Mouse (Mus musculus): ENCODE results near the gene Jazf1. TPM values are rescaled to one million over a fixed set of nuclear protein-coding genes. Genes with fewer than 3 reads are reported as not detected.

Jazf1 gene
- polyA plus RNA-seq, 1 experiment from 2014 or later: 6.1 TPM

GRCm38 (mm10) chr6:52937916-52938315 is 130.5 kb downstream of the Jazf1 start:
- peaks cover 10% of the 10 kb centered on the region for H3K4me1 ChIP-seq (replicated peaks)
- H3K4me3 ChIP-seq: no peak overlapping the region
- no peaks in the 10 kb centered on the region for H3K36me3 ChIP-seq
- DNase-seq (ENCODE audit: low spot score): no peak
- WGBS: 61% methylated on average over 3 of the region's 3 CpGs
- H3K27me3 ChIP-seq (ENCODE audit: insufficient read depth, poor library complexity, severe bottlenecking): no peaks in the 10 kb centered on the region
- H3K27ac ChIP-seq: no peak overlapping the region
- no peaks in the 10 kb centered on the region for H3K9me3 ChIP-seq

DNA sequence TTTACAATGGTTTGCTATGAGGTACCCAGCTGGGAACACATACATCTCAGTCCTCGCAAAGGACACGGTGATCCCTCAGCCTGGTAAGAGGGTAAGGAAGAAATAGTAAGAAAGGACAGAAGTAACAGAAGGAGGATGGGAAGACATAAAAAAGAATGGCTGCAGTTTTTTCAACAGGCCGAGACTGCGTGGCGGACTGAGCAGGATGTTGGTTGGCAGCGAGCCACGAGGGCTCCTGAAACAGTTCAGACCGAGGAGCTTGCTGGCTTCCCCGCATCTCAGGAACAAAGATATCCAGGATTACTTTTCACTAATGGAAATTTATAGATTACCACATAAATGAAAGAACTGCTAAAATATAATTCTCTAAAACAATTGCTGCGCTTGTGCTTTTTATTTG is 131.4 kb downstream of the Jazf1 start:
- H3K9me3 ChIP-seq: no peaks in the 10 kb centered on the region
- H3K4me3 ChIP-seq: no peak overlapping the region
- H3K27me3 ChIP-seq (ENCODE audit: insufficient read depth, poor library complexity, severe bottlenecking): no peaks in the 10 kb centered on the region
- H3K4me1 ChIP-seq (replicated peaks): peaks cover 15% of the 10 kb centered on the region
- H3K27ac ChIP-seq: no peak overlapping the region
- 90% methylated on average over 10 of the region's 10 CpGs for WGBS
- H3K36me3 ChIP-seq: no peaks in the 10 kb centered on the region
- no peak for DNase-seq (ENCODE audit: low spot score)

- Histone ChIP-seq H3K4me1 (replicated peaks) (peaks cover 15% of the 10 kb centered on the region), H3K27me3 (ENCODE audit: insufficient read depth, poor library complexity, severe bottlenecking) (no peaks in the 10 kb centered on the region), H3K9me3 (no peaks in the 10 kb centered on the region), H3K27ac (0 out of 2 replicates have a peak overlapping the region, but pooled peaks have one; percentile 5), H3K4me3 (no peak overlapping the region), H3K36me3 (no peaks in the 10 kb centered on the region)
- no peak for DNase-seq (ENCODE audit: low spot score)
- 90% methylated on average over 6 of the region's 6 CpGs for WGBS
Measured at GRCm38 (mm10) chr6:52934021-52934420, 134.4 kb downstream of the Jazf1 start.

DNA sequence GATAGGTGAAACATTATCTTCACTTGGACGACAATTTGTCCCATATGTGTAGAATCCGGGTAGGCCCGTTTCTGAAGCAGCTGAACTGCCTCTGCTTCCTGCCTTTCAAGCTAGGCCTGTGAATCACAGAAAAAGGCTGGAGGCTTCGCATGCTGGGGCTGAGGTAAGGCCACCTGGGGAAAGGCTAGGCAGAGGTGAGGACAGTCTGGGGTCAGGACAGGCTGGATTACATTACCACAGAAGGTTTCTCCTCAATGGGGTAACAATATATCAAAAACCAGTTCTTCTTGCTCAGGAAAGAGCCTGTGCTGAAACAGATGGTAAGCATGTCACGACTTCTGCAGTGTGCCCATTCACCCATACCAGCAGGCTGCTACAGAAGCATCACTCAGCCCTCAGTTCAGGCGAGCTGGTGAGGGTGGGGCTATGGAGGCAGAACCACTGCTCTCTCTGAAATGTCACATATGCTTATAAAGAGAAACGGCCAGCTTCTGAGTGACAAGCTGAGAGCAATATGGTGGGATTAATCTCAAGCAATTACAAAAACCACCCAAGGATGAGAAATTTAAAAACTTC is 135.7 kb downstream of the Jazf1 start:
- no peak overlapping the region for H3K27ac ChIP-seq
- 56% methylated on average over 7 of the region's 7 CpGs for WGBS
- H3K27me3 ChIP-seq (ENCODE audit: insufficient read depth, poor library complexity, severe bottlenecking): no peaks in the 10 kb centered on the region
- H3K4me1 ChIP-seq (replicated peaks): peaks cover 11% of the 10 kb centered on the region
- DNase-seq (ENCODE audit: low spot score): peak; percentile 33
- no peaks in the 10 kb centered on the region for H3K9me3 ChIP-seq
- no peaks in the 10 kb centered on the region for H3K36me3 ChIP-seq
- no peak overlapping the region for H3K4me3 ChIP-seq

- WGBS: 92% methylated on average over 12 of the region's 12 CpGs
- peaks cover 11% of the 10 kb centered on the region for H3K4me1 ChIP-seq (replicated peaks)
- no peak overlapping the region for H3K4me3 ChIP-seq
- H3K27ac ChIP-seq: no peak overlapping the region
- no peak for DNase-seq (ENCODE audit: low spot score)
- no peaks in the 10 kb centered on the region for H3K36me3 ChIP-seq
- no peaks in the 10 kb centered on the region for H3K9me3 ChIP-seq
- no peaks in the 10 kb centered on the region for H3K27me3 ChIP-seq (ENCODE audit: insufficient read depth, poor library complexity, severe bottlenecking)
Measured at GRCm38 (mm10) chr6:52929358-52929757, 139.1 kb downstream of the Jazf1 start.

DNA sequence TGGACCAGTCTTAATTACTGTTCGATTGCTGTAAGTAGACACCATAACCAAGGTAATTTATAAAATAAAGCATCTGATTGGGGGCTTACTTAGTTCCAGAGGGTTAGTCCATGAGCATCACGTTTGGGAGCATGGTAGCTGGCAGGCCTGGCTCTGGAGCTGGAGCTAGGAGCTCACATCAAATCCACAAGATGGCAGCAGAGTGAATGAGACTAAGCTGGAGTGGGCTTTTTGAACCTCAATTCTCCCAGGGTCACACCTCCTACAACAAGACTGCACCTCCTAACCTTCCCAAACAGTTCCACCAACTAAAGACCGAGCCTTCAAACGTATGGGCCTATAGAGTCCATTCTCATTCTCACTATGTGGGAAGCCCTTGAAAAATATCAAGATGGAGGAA is 141.5 kb downstream of the Jazf1 start:
- Histone ChIP-seq H3K4me3 (no peak overlapping the region), H3K27me3 (ENCODE audit: insufficient read depth, poor library complexity, severe bottlenecking) (no peaks in the 10 kb centered on the region), H3K9me3 (no peaks in the 10 kb centered on the region), H3K4me1 (replicated peaks) (no peaks in the 10 kb centered on the region), H3K36me3 (no peaks in the 10 kb centered on the region), H3K27ac (no peak overlapping the region)
- 78% methylated on average over 4 of the region's 4 CpGs for WGBS
- DNase-seq (ENCODE audit: low spot score): no peak

- DNase-seq (ENCODE audit: low spot score): no peak
- WGBS: 82% methylated on average over 9 of the region's 9 CpGs
- no peak overlapping the region for H3K27ac ChIP-seq
- H3K27me3 ChIP-seq (ENCODE audit: insufficient read depth, poor library complexity, severe bottlenecking): no peaks in the 10 kb centered on the region
- no peaks in the 10 kb centered on the region for H3K4me1 ChIP-seq (replicated peaks)
- no peaks in the 10 kb centered on the region for H3K9me3 ChIP-seq
- H3K36me3 ChIP-seq: no peaks in the 10 kb centered on the region
- no peak overlapping the region for H3K4me3 ChIP-seq
Measured at GRCm38 (mm10) chr6:52925458-52926042, 142.9 kb downstream of the Jazf1 start.

DNA sequence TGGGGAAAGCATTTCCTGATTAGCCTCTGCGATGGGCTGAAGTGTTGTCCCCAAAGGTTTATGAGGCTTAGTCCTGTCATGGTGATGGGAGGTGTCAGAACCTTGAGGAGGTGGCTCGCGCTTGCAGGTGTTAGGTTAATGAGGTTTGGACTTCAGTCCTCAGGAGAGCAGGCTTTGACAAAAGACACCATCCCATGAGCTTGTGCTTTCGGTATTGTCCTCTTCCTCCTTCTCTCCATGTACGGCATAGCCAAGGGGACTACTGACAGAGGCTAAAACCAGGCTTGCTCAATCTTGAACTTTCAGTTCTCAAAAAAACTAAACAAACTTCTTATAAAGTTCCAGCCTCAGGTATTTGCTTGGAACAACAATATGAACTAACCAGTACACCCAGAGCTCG is 147.2 kb downstream of the Jazf1 start:
- no peaks in the 10 kb centered on the region for H3K27me3 ChIP-seq (ENCODE audit: insufficient read depth, poor library complexity, severe bottlenecking)
- no peaks in the 10 kb centered on the region for H3K4me1 ChIP-seq (replicated peaks)
- H3K27ac ChIP-seq: no peak overlapping the region
- no peak for DNase-seq (ENCODE audit: low spot score)
- H3K9me3 ChIP-seq: no peaks in the 10 kb centered on the region
- no peak overlapping the region for H3K4me3 ChIP-seq
- WGBS: 91% methylated on average over 6 of the region's 6 CpGs
- H3K36me3 ChIP-seq: no peaks in the 10 kb centered on the region

DNA sequence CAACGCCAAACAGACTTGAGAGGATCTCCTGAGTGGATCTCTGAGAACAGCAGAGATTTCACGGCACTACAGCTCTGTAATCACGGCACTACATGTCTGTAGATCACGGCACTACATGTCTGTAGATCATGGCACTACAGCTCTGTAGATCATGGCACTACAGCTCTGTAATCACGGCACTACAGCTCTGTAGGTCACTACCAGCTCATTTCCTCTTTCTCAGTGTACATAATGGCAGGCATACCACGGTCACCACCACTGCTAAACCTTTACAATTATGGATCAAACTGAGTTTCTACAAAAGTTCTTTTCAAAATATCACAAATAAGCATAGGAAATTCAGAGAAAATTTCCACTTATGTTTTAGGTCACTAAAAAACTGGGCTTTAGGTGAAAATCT is 147.7 kb downstream of the Jazf1 start:
- DNase-seq (ENCODE audit: low spot score): no peak
- WGBS: 87% methylated on average over 6 of the region's 6 CpGs
- Histone ChIP-seq H3K9me3 (no peaks in the 10 kb centered on the region), H3K4me3 (no peak overlapping the region), H3K27me3 (ENCODE audit: insufficient read depth, poor library complexity, severe bottlenecking) (no peaks in the 10 kb centered on the region), H3K27ac (no peak overlapping the region), H3K36me3 (no peaks in the 10 kb centered on the region), H3K4me1 (replicated peaks) (no peaks in the 10 kb centered on the region)

GRCm38 (mm10) chr6:52919442-52919841 is 149.0 kb downstream of the Jazf1 start:
- DNase-seq (ENCODE audit: low spot score): no peak
- Histone ChIP-seq H3K4me1 (replicated peaks) (0 out of 2 replicates have a peak, but pooled peaks cover 4% of the 10 kb centered on the region), H3K4me3 (no peak overlapping the region), H3K27ac (no peak overlapping the region), H3K9me3 (no peaks in the 10 kb centered on the region), H3K27me3 (ENCODE audit: insufficient read depth, poor library complexity, severe bottlenecking) (no peaks in the 10 kb centered on the region), H3K36me3 (no peaks in the 10 kb centered on the region)
- WGBS: 82% methylated on average over 7 of the region's 7 CpGs

GRCm38 (mm10) chr6:52918980-52919379 is 149.5 kb downstream of the Jazf1 start:
- H3K4me1 ChIP-seq (replicated peaks): 0 out of 2 replicates have a peak, but pooled peaks cover 4% of the 10 kb centered on the region
- no peak overlapping the region for H3K27ac ChIP-seq
- 18% methylated on average over 2 of the region's 2 CpGs for whole genome bisulfite sequencing
- peak; percentile 71 for DNase-seq (ENCODE audit: low spot score)
- H3K9me3 ChIP-seq: no peaks in the 10 kb centered on the region
- H3K4me3 ChIP-seq: no peak overlapping the region
- no peaks in the 10 kb centered on the region for H3K36me3 ChIP-seq
- H3K27me3 ChIP-seq (ENCODE audit: insufficient read depth, poor library complexity, severe bottlenecking): no peaks in the 10 kb centered on the region

DNA sequence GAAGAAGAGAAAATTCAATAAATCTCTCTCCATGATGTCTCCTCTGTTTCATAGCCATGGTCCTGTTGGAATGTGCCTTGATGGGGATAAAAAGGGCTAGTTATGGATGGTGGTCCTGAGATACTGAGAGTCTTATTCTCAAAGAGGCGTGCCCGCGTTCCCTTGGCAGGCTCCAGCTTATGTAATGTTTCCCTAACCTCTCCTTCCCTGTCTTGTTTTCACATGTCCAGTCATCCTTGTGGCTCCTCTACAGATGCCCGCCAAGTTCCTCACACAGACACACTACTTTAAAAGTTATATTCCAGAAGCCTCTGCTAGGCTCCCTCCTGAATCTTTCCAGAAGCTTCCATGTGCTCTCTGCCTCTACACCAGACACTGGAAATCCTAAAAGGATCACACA is 151.0 kb downstream of the Jazf1 start:
- WGBS: 96% methylated on average over 4 of the region's 4 CpGs
- Histone ChIP-seq H3K27ac (no peak overlapping the region), H3K4me1 (replicated peaks) (peaks cover 10% of the 10 kb centered on the region), H3K36me3 (no peaks in the 10 kb centered on the region), H3K9me3 (no peaks in the 10 kb centered on the region), H3K4me3 (no peak overlapping the region), H3K27me3 (ENCODE audit: insufficient read depth, poor library complexity, severe bottlenecking) (no peaks in the 10 kb centered on the region)
- no peak for DNase-seq (ENCODE audit: low spot score)

DNA sequence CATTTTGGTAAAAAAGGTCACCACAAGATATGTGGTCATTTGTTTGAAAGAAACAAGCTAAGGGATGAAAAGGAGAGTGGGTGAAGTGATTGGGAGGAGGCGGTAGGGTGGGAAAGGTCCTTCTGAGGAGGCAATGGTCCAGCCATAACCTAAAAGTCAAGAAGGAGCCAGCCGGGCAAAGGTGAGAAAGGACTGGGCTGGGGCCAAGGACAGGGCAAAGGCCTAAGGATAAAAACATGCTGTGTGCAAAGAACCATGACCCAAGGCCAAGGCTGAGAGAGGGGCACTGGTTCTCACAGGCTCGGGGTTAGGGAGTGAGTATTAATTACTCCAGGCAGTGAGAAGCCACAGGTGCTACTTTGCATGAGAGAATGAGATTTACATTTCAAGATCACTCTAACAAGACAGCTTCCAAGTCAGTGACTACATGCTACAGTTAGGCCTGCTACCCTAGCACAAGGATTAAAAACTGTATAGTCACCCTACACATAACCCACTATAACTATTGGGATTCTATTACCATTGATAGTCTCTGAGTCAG is 151.5 kb downstream of the Jazf1 start:
- Histone ChIP-seq H3K4me3 (no peak overlapping the region), H3K9me3 (no peaks in the 10 kb centered on the region), H3K36me3 (no peaks in the 10 kb centered on the region), H3K27ac (no peak overlapping the region), H3K4me1 (replicated peaks) (peaks cover 11% of the 10 kb centered on the region), H3K27me3 (ENCODE audit: insufficient read depth, poor library complexity, severe bottlenecking) (no peaks in the 10 kb centered on the region)
- 76% methylated on average over 3 of the region's 3 CpGs for WGBS
- DNase-seq (ENCODE audit: low spot score): no peak

Measured in hindbrain, embryonic 10.5 days (tissue).